Mouse (Mus musculus) embryo, embryonic 10.5 days (tissue): ENCODE data around the gene Spata46.

ENCODE experiments used
- DNase-seq: peaks from one replicate; pipeline ENCODE4 v3.0.0-alpha.2; 2015; ENCODE audit warnings: low spot score

Spata46 gene

DNA sequence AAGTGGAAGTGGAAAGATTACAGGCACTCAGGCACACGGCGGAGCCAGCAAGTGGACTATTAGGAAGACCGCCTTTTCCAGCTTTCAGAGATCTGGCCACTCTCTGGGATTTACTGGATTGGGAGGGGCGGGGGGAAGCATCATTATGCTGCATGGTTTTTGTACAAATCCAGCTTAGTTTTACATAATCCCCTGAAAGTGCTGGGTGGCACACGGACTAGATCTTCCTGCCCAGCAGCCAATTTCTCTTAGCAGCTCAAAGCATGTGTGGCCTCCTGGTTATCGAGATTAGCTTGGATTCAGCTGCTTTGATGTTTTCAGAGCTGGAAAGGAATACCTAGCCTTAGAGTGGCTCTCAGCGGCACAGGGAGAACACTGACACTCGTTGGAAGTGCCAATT lies 34.5 kb downstream of the Spata46 start:
- no peak for DNase-seq

DNA sequence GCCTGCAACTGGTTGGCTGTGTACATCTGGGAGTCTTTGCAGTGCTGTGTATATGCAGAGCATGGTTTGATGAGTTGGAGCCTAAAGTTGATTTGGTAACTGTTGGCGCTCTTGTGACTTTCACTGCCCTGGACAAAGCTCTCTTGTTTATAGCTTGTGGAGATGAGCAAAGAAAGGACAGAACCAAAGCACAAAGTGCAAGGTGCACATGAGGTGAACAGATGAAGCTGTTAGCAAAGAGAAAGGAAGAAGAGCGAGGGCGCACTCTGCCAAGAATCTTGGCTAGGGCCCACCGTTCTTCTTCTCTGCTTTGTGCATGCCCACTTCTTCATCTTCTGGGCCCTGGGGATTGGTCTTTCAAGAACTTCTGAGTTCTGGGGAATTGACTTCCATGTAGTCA lies 35.3 kb downstream of the Spata46 start:
- no peak for DNase-seq

DNA sequence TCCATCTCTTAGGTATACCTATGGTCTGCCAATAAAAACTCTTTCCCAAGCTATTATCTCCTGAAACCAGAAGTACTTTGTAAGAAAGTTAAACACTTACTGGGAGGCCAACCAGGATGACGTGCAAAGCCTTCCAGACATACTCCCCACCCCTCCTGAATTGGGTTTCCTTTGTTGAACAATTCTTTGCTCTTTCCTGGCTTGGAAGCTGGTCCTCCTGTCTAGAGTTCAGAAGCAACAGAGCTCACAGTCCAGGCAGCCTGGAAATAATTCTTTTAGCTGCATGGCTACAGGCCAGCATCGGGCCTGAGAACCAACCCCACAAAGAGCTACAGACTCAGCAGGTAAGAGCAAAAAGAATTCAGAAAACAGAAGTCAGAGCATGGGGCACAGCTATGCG lies 37.7 kb downstream of the Spata46 start:
- DNase-seq, result no peak

DNA sequence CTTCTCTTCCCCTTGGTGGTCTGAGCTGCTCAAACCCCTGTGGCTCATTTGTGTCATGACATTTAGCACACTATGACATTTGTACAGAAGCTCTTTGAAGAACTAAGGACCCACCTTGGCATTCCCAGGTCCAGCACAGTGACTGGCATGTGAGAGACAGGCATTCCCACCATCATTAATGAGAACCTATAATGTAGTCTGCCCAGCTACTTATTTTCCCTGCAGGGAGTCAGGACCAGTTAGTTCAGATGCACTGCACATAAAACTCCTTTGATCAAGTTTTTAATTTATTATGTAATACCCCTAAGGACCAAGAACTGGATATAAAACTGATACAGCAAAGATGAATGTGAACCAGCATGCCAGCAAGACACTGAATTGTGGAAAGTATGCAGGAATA lies 42.5 kb downstream of the Spata46 start:
- DNase-seq, result no peak

DNA sequence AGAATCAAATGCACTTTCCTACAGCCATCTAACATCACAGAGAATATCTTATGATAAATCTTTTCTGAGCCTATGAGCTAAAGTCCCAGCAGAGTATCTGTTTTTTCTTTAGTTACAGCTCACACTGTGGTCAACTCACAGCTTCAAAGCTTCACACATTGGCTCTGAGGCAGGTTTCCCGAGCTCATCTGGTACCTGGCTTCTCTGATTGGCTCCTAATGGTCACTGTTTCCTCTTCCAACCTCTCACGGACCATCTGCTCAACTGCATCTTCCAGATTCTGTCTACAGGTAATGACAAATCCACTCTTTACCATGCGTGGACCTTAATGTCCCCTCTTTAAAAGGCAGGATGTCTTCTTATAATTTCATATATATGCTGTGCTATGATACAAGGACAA lies 44.7 kb downstream of the Spata46 start:
- DNase-seq, result no peak

DNA sequence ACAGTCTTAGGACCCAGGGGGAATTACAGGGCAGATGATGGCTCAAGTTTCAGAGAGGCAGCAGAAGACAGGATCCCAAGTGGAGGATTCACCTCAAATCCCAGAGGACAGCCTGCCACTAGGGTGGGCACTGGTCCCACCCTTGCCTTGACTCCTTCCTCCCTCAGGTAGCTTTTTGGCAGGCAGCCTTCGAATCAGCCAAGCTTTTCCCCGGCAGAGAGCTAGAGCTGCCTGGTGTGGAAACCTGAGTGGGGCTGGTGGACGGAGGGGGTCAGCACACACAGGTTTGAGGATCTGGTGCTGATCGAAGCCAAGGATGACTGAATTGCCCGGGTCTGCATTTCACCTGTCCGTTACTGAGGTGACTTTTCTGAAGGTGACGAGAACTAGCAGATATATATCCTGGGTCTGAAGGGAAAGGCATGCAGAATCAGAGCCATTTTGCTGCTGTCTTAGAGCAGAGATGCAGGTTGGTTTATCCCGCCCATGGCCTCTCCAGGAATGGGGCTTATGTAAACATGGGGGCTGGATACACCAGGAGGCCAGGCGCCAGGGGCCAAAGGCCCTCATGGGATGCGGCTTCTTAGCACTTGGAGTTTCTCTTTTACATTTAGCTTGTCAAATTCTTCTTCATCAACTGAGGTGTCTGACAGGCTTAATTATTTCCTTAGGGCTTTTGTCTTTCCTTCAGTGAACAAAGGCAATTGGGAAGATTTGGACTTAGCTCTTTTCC lies 51.7 kb downstream of the Spata46 start:
- no peak for DNase-seq
